Mouse (Mus musculus) thymus, postnatal 25 days (tissue): ENCODE data around the gene Map9.
"Not testable (repeated sequence)": the region's sequence is repeated elsewhere in the genome, so short reads cannot be mapped to it uniquely, and the experiment has no call there.

Source experiments
- DNase-seq: peaks from one replicate; pipeline ENCODE4 v3.0.0; 2022

The Map9 gene

DNA sequence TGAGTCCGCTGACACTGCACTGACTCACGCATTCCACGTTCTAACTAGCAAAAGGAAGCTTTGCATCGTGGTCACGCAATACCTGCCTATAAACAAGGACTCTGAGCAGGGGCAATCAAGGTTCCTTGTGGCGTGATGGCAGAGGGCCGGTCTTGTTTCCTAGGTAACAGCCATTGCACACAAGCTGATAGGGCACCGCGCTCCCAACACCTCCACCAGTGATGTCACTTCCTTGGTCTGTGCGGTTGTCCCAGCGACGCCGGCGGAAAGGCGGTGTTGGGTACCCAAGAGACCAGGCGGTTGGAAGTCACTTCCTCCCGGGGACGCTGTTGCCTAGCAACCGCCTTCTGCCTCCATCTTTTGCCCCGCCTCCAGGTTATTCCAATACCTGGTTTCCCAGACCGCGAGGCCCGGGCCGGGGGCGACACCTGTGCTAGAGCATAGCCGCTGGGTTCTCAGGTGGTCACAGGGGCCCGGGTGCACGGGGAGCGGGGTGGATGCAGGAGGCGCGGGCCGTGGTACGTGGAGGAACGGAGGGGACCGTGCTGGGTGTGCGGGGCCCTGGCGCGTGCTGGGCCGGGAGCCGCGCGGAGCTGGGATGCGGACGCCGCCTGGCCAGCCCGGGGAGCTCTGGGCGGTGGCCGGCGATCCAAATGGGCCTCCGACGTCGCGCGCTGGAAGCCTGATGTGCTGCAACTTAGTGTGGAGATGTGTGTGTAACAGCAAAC is at the start of gene Map9:
TSS of gene Map9 (plus strand) at position 248 of the 728 bp plus-strand sequence.
- DNase-seq, result peak; percentile 91

DNA sequence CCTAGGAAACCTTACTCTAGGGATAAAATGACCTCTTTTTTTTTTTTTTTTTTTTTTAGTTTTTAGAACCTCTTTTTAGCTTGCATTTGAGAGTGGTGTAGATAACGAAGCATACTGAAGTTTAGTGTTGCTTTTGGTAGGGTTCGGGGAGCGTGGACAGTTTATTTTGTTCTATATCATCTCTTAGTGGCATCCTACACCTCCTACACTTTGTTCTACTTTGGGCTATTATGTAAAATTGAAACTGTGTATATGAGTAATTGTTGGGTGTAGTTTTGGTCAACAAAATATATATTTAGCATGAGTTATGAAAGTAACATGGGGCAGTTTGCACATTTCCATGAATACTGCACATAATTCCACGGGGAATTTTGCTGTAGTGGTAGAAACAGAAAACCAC is 42.1 kb upstream of the Map9 start:
- no peak for DNase-seq

DNA sequence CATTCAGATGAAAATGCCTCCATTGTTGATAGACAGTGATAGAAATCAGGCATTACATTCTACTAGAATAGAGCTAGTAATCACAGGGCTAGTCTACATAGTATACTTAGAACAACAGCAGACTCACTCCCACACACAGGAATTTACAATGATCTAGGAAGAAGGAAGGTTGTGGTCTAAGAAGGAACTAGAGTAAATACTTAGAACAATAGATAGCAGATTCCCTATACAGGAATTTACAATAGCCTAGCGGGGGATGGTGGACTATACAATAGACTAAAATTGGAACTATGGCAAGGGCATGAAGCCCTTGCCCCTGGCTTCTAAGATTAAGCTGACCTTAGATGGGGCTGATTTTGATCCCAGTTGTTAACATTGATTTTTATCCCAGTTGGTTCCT is 31.1 kb upstream of the Map9 start:
- DNase-seq, result not testable (repeated sequence)

DNA sequence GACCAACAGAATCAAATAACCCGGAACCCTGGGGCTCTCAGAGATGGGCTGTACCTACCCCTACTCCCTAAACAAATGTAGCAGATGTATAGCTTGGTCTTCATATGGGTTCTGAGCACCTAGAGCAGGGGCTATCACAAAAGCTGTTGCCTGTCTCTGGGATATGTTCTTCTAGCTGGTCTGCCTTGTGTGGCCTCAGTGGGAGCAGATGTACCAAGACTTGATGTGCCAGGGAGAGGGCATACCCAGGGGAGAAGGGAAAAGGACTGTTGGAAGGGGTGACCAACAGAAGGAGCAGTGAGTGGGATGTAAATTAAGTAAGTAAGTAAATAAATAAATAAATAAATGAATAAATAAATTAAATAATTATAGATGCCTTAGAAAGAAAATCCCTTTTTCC is 25.8 kb upstream of the Map9 start:
- DNase-seq, result no peak

DNA sequence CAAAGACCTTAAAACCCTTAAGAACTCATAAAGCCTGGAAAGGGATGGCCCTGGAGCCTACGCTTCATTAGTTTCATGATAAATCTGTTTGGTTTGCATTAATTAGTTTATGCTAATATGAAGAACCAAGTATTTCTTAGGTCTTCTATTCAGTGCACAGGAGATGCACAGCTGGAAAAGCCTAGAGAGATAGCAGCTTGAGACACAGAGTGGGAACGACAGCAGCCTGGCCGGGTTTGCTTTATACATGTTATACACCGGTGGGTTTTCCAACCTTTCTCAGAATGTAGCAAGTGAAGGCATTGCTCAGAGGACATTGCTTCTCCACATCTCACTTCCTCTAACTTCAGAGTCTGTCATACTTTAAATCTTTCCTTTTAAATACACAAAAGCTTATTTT is 25.3 kb upstream of the Map9 start:
- DNase-seq, result no peak

DNA sequence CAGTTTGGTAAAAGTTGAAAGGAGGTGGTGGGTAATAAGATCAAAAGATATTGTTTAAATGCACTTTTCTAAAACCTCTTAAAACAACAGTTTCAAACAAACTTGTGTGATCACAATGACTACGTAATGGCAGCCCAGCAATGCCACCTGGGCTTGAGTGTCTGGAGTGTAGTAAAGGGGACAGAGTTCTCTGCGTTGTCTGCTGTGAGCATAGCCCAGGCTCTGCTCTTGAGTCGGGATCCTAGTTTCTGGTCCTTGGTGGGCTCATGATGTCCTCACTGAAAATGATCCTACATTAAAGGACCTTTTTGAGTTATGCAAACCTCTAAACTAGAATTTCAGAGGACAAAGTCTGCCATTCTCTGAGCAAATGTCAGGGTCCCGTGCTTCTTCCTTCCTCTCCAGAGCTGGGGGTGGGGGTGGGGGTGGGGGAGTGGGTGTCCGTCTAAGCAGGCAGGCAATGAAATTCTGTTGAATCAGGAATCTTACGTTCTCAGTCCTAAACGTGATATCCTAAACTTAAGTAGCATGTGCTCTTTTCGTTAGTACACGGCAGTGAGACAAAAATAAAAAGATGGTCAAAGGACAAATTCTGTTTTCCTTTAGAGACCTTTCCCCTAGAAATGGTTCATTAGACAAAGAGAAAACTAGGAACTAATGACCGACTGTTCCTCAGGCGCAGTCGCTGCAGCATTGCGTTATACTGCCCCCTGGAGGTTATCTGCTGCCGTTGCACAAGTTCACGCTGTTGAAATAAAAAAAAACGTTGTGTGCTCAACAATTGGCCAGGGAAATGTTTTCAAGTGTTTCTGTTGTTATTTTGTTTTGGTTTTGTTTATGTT is 24.5 kb upstream of the Map9 start:
- DNase-seq, result peak; percentile 42

DNA sequence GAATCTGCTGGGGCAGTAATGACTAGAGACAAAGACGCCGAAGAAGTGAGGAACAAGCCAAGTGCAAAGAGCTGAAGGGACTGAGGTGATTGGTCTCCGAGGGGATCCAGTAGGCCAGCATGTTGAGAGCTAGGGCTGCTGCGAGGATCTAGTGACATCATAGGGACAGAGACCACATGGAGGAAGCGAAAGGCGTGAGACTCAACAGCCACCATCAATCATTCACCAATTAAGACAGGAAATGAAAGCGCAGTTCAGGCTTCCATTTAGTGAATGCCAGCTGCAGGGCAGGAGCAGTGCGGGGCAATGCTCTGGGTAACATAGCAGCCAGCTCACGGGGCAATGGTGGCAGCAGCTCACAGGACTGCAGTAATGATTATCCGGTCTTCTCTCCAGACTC is 17.7 kb upstream of the Map9 start:
- DNase-seq, result no peak

DNA sequence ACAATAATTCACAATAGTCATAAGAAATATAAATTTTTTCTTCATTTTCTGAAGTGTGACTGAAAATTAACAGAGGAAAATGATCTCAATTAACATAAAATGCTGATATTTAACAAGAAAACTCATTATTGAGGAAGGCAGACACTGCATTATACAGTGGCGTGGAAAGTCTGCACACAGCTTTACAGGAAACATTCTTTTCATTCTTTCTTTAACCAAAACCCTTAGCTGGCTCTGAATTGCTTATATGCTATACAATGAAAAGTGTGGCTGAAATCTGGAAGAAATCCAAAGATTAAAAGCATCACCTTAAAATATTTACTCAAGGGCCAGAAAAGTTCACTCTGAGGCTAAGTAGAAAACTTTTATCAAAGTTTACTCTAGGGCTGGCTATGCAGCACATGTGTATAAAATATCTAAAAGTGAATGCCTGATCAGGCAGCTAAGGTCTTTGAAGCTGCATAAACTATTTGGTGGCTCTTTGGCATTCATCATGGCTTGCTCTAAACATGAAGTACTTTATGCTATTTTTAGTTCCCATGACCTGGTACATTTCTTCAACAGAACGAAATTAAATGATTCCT is 9.5 kb upstream of the Map9 start:
- DNase-seq, result no peak

DNA sequence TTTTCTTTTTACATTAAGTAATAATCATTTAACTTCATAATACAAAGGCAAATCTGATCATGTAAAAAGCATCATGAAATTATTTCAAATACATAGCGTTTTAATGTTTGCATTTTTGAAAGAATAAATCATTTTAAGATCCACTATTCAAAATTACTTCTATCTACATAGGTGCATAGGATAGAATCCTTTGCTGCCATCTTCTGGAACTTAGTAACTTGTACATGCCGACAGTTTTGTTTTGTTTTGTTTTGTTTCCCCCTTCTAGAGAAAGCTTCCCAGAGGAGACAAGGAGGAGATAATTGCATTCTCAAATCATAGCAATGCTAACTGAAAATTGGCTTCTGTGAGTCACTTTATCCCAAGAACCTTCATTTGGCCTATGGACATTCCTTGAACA is 7.5 kb upstream of the Map9 start:
- DNase-seq, result no peak

DNA sequence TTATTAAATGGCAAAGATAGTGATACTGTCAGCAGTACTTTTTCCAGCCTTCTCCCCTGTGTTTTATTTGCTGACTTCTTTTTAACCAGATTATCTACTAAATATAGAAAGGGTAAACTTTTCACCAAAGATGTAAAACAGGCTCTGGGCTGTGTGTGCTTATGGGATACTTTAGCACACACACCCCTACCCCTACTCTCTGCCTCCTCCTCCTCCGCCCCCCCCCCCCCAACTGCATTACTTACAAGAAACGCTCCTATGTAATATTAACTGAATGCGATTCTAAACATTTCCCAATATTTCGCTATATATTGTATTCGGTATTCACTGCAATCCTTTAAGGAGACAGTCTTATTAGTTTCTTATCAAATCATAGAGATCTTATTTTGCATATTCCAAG is 504 bp upstream of the Map9 start:
- no peak for DNase-seq

DNA sequence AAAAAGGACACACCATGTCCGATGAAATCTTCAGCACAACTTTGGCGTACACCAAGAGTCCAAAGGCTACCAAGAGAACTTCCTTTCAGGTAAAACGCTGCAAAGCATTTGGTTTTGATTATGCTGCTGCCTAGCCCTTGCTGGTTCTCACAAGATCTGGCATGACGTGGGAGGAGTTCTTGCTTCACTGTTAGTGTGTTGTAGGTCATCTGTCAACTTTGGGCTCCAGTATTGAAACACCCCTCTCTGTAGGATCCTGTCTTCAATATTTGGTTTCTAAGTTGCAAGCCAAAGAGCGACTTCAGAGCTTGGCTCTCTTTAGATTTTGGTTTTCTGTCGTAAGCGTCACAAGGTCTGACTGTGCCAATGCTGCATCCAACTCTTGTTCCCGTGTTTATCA is 1.2 kb downstream of the Map9 start:
- no peak for DNase-seq

DNA sequence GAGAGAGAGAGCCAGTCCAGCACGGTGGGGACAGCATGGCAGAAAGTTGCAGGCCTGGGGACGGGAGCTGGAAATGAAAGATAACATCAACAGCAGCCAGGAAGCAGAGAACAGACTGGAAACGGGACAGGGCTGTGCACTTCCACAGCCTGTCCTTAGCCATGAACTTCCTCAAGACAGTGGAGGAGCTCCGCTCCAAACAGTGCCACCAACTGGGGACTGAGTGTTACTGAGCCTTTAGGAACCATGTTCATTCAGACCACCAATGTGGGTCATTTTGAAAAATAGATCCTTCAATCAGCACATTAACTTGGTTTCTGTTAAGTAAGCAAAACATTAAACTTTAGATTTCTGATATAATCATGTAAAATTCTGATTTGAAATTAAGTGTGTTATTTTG is 4.6 kb downstream of the Map9 start:
- DNase-seq, result peak; percentile 9

DNA sequence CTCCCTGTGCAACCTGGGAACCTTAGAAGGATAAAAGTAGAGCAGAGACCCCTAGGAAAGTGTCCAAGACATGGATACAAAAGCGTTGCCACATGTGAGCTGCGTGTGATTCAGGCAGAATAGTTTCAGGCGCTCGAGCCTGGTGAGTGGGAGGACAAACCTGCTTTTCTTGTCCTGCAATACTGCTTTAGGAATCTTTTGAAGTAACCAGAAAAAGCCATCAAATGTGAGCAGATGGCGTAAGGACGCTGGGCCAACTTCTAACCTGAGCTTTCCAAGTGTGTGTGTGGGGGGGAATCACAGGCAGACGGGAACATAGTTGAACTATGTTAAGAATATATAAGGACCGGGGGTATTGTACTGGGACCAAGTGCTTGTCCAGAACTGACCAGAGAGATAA is 6.7 kb downstream of the Map9 start:
- no peak for DNase-seq

DNA sequence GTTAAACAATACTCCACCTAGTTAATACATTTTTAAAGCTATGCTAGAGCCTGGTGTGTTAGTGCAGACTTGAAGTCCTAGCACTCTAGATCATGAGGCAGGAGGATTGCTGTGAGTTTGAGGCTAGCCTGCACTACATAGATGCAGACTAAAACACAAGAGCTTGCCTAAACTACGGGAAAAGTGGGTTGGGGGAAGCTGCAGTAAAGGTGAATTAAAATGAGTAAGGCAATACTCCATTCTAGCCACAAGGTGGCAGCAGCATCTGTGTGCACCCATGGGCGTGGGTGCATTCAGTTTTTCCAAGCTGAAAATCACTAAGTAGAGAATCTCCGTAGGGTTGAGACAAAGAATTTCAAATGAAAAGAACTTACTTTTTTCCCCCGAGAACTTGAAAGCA is 7.1 kb downstream of the Map9 start:
- DNase-seq, result no peak

DNA sequence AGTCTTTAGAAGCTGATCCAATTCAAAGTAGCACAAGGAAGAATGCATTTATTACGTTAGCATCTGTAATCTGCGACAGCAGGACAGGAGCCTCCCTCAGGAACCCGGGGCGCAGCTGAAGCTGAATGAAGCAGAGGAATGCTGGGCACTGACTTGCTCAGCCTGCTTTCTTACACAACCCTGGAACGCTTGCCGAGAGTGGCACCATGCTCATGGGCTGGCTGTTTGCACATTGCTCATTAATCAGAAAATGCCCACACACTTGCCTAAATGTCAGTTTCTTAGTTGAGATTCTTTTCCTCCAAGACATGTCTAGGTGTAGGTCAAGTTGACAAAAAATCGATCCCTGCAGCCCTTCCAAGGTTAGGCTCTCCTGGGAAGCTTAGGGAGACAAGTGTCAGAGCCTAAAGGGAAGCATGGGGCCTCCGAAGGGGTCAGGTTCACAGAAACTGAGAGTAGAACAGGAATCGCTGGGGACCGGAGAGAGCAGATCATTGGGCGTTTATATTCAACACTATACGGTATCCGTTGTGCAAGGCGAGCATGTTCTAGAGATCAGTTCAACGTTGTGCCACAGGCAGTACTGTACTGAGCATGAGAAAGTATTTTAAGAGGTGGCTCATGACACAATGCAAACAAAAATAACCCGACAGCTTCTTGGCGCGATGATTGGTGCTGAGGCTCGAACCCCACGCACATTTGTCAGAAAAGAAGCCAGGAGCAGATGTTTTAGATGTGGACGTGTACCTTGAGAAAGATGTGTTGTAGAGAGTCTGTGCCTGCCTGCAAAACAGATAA is 11.4 kb downstream of the Map9 start:
- DNase-seq, result no peak

DNA sequence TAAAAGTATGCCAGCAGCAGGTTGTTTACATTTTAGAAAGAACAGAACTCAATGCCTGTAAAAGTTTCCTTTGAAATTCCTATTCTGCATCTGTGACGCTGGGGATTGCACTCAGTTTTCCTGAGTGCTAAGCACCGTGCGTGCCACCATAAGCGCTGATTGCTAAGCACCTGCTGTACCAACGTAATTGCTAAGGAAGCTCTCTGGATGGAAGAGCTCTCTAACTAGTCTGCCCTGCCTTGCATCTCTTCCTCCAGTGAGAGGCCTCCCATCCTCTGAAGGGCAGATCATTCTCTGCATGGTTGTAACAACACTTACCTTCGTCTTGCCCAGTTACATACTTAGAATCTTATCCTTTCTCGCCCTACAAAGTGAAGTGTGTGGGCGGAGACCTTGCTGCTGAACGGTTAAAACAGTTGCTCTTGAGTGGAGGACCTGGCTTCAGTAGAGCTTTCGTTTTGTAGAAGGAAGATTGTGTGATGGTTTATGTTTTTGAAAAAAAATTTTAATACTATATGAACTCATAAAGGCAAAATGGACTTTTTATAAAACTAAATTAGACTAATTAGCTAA is 12.7 kb downstream of the Map9 start:
- no peak for DNase-seq

DNA sequence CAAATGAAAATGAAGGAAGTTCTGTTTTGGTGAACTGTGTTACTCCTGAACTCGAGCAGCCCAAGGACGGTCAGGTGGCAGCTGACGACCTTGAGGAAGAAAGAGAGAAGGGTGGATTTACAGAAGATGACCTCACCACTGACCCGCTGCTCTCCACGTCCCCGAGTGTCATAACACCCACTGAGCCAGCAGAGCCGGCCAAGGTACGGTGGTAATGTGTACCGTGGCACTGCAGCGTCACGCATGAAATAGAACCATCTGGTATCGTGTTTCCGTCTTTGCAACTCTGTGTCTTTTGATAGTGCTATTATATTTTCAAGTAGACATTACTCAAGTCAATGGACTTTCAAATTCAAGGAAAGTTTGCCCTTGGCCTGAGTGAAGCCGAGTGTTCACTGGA is 19.1 kb downstream of the Map9 start:
- DNase-seq, result no peak

DNA sequence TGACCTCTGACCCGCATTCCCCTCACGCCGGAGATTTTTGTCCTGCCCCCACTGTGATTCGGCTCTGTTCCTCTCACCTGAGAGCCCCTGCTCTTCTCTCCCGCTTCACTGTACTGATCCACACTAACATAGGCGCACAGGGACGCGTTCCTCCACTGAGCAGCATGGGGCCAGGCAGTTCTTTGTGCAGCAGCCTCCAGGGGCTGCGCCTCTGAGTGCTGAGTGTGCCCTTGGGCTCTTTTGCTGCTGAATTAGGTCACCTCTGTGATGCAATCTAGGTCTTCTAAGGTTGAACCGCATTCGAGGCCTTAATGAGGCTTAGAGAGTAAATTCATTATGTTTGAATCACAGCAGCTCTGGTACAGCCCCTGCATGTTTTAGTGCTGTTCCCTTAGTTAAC is 24.5 kb downstream of the Map9 start:
- no peak for DNase-seq

DNA sequence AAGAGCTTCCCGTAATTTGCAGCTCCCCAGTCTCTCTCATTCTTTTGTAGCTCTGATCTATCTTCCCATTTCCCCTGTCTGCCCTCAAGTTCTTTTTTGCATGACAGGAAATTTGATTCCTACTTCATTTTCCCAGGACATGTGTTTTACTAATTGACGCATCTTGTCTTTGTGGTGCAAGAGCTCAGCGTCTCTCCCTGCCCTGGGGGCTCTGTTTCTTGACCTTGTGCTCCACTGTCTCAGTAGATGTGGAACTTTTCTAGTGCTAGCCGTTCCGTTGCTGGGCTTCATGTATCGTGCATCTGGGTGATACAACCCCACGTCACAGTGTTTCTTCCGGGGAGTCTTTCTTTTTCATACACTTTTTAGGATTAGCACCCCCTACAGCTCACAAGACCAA is 27.2 kb downstream of the Map9 start:
- no peak for DNase-seq

DNA sequence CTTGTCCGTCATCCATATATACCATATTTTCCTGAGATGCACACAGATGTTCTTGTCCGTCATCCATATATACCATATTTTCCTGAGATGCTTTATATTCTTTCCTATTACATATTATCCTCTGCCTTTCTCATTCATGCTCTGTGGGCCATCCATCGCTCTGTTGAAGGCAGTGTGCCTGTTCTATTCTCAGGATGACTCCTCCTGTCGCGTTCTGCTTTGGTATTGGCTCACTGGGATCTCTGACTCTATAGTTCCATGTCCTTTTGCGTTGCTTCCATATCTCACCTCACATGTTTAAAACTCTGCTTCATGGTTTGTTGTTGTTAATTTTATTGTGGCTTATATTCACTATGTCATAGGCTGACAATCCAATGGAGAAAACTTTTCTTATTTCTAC is 48.0 kb downstream of the Map9 start:
- DNase-seq, result no peak

DNA sequence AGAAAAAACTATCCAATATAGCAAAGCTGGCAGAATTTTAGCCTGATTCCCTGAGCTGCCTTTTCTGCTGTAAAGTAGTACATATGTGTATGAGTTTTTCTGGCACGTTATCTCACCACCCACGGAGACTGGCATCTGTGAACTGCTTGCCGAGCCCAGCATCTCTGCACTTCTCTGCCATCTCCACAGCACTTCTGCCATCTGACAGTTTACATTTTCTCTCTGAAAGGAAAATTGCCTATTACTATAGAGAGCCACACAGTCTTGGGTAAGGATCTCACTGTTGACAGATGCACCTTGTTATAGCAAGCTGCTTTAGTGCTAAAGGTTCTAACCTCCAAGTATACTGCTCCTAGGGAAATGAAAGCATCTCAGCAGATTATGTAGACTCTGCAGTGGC is 48.5 kb downstream of the Map9 start:
- DNase-seq, result no peak

DNA sequence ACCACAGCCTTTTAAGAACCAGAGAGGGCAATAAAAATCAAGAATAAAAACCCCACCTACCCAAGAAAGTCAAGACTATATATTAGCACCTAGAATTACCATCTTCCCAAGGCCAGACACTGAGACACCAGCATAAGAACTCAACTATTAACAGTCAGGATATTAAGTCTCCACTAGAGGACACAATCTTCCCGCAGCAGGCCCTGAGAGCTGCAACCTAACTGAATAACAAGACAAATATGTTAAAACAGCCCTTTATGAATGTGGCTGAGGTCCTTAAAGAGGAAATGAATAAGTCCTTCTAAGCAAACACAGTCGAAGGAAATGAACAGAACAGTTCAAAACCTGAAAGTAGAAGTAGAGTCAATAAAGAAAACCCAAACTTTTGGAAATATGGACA is 49.6 kb downstream of the Map9 start:
- no peak for DNase-seq

DNA sequence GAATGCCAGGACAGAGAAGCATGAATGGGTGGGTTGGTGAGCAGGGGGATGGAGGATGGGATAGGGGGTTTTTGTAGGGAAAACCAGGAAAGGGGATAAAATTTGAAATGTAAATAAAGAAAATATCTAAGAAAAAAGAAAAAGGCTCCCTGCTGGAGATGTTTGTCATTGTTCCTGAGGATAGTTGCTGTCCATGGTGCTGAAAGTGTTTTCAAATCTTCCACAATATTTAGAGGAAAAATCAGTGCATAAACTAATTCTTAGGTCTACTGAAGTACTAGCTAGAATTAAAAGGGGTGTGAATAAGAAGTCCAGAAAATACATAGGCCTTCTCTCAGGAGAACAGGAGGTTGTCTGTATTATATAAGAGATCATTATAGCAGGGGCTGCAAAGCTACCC is 54.6 kb downstream of the Map9 start:
- DNase-seq, result no peak
